Mouse (Mus musculus) limb, embryonic 11.5 days (tissue): ENCODE data around the gene Ache. TPM values are rescaled to one million over a fixed set of nuclear protein-coding genes. Genes with fewer than 3 reads are reported as not detected.

Experiments used
- ATAC-seq: fragments of 200-750 bp; cut with Nextera tagmentation; 2 replicates; pipeline ENCODE4 v1.8.0; 2017; ENCODE audit warnings: low read depth; ENCODE audit not compliant: insufficient number of reproducible peaks, low FRiP score, low TSS enrichment
- DNase-seq: peaks from one replicate; pipeline ENCODE4 v3.0.0-alpha.2; 2015; ENCODE audit warnings: low spot score
- H3K27ac ChIP-seq: fragments of 300-500 bp; sonication (generic); replicated peaks from 2 replicates; pipeline ENCODE4 v1.5.1; 2014; ENCODE audit warnings: low read depth, mild to moderate bottlenecking, low read length
- H3K27me3 ChIP-seq: fragments of 300-500 bp; sonication (generic); 2 replicates; pipeline ENCODE4 v1.6.1; 2014; ENCODE audit warnings: mild to moderate bottlenecking, low read length, mixed read lengths; ENCODE audit not compliant: control insufficient read depth, insufficient read depth
- H3K36me3 ChIP-seq: fragments of 300-500 bp; sonication (generic); 2 replicates; pipeline ENCODE4 v1.6.1; 2014; ENCODE audit warnings: mild to moderate bottlenecking, low read length, moderate library complexity, mixed read lengths; ENCODE audit not compliant: control insufficient read depth, insufficient read depth
- H3K4me1 ChIP-seq: fragments of 300-500 bp; sonication (generic); 2 replicates; pipeline ENCODE4 v1.6.1; 2014; ENCODE audit warnings: low read length, mixed read lengths; ENCODE audit not compliant: control insufficient read depth, insufficient read depth
- H3K4me2 ChIP-seq: fragments of 300-500 bp; sonication (generic); 2 replicates; pipeline ENCODE4 v1.6.1; 2014; ENCODE audit warnings: low read depth, mild to moderate bottlenecking, moderate library complexity; ENCODE audit not compliant: severe bottlenecking
- H3K4me3 ChIP-seq: fragments of 300-500 bp; sonication (generic); 2 replicates; pipeline ENCODE4 v1.5.1; 2014; ENCODE audit warnings: low read depth, low read length
- H3K9ac ChIP-seq: fragments of 300-500 bp; sonication (generic); 2 replicates; pipeline ENCODE4 v1.6.1; 2014; ENCODE audit warnings: mild to moderate bottlenecking, low read length
- H3K9me3 ChIP-seq: fragments of 300-500 bp; sonication (generic); 2 replicates; pipeline ENCODE4 v1.6.1; 2016; ENCODE audit warnings: low read length; ENCODE audit not compliant: control insufficient read depth
- WGBS: fragments of 180-500 bp; shearing (Covaris S2); extraction: QIAGEN DNeasy Blood & Tissue Kit; methylation state at CpG from one replicate; pipeline ENCODE4 v1.1.7; 2014; 5-methylcytosine and 5-hydroxymethylcytosine counted together
- microRNA-seq: library from miRNA; unstranded; fragments of <30 nt; microRNA quantifications from one replicate; pipeline ENCODE4, GENCODE M21; 2016
- polyA plus RNA-seq: library from polyadenylated mRNA; unstranded; fragments of >200 nt; fragmentation: Nextera tagmentation; extraction: Ambion mirVana; gene quantifications from 2 replicates; pipeline ENCODE4 v1.2.1, GENCODE M21; 2014

Ache gene
- polyA plus RNA-seq, 1 experiment from 2014 or later, result 1.3 TPM

DNA sequence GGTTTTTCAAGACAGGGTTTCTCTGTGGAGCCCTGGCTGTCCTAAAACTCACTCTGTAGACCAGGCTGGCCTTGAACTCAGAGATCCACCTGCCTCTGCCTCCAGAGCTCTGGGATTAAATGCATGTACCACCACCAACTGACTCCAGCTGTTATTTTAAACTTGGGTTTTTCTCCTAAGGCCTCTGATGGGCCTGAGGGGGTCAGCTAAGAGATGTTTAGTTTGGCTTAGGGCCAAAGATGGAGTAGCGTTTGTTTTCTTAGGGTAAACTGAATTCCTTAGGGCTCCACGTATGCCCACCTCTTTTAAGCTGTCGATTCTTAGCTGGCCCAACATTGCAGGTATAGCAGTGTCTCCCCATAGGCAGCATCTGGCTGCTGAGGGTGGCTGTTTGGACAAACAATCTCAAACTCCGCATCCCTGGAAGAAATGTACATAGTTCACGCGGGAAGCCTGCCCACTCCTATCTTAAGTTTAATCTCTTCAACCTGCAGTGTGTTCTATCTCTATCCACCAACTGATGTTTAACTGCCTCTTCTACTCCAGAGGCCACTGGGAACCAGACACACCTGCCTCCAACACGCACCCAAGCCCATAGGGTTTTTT is 55.2 kb downstream of the Ache start:
- Histone ChIP-seq H3K4me1 (peaks cover 22% of the 10 kb centered on the region), H3K36me3 (no peaks in the 10 kb centered on the region), H3K27ac (no peak overlapping the region), H3K4me2 (no peak overlapping the region), H3K4me3 (no peak overlapping the region), H3K27me3 (no peaks in the 10 kb centered on the region), H3K9me3 (no peaks in the 10 kb centered on the region), H3K9ac (no peak overlapping the region)
- WGBS, result 85% methylated on average over 7 of the region's 7 CpGs
- ATAC-seq, result no peak
- DNase-seq, result no peak

DNA sequence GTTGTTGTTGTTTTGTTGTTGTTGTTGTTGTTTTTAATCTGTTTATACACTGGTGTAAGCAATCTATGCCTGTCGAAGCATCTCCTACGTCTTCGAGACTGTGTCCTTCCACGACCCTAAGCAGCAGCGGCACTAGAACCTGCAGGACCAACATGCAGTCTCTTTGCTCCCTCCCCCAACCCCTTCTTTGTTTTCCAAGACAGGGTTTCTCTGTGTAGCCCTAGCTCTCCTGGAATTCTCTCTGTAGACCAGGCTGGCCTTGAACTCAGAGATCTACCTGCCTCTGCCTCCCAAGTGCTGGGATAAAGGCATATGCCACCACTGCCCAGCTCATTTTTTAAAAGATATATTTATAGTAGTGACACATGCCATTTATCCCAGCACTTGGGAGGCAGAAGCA is 56.1 kb downstream of the Ache start:
- H3K9me3 ChIP-seq, result no peaks in the 10 kb centered on the region
- DNase-seq (no peak), ATAC-seq (no peak)
- 96% methylated on average over 5 of the region's 5 CpGs for WGBS
- no peaks in the 10 kb centered on the region for H3K27me3 ChIP-seq
- H3K27ac ChIP-seq, result no peak overlapping the region
- H3K9ac ChIP-seq, result no peak overlapping the region
- no peak overlapping the region for H3K4me2 ChIP-seq
- H3K4me1 ChIP-seq, result peaks cover 26% of the 10 kb centered on the region
- H3K36me3 ChIP-seq, result no peaks in the 10 kb centered on the region
- no peak overlapping the region for H3K4me3 ChIP-seq

DNA sequence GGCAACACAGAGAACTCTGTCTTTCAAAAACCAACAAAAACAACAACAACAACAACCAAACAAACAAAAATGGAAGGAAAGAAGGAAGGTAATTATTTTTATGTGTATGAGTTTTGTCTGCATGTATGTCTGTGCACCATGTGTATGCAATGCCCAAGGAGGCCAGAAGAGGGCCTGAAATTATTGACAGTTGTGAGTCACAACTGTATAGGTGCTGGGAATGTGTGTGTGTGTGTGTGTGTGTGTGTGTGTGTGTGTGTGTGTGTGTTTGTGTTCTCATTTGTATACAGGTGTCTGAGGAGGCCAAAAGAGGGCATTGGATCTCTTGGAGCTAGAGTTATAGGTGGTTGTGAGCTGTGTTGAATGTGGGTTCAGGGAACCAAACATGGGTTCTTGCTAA is 56.5 kb downstream of the Ache start:
- no peak overlapping the region for H3K27ac ChIP-seq
- H3K4me2 ChIP-seq, result no peak overlapping the region
- peaks cover 26% of the 10 kb centered on the region for H3K4me1 ChIP-seq
- H3K9ac ChIP-seq, result no peak overlapping the region
- no peaks in the 10 kb centered on the region for H3K36me3 ChIP-seq
- H3K9me3 ChIP-seq, result no peaks in the 10 kb centered on the region
- no peaks in the 10 kb centered on the region for H3K27me3 ChIP-seq
- DNase-seq (no peak), ATAC-seq (no peak)
- H3K4me3 ChIP-seq, result no peak overlapping the region

Small RNA genes within 50 kb of the gene (microRNA-seq; reads per million reads assigned to microRNA genes)
- gene Mir7036 (not detected), gene Mir8116 (not detected)

Other genes starting within 250 kb of the Ache start
- 135 and 145 TPM in 2 replicates for gene Ap1s1, start 241.4 kb upstream of the Ache start, polyA plus RNA-seq
- 0.16 and 0.52 TPM in 2 replicates for gene Serpine1, start 215.3 kb upstream of the Ache start, polyA plus RNA-seq
- 8.2 and 9.1 TPM in 2 replicates for gene Trim56, start 171.3 kb upstream of the Ache start, polyA plus RNA-seq
- not detected in 2 replicates for gene Muc3, start 138.2 kb upstream of the Ache start, polyA plus RNA-seq
- gene Muc3a, start 75.1 kb upstream of the Ache start, polyA plus RNA-seq, result not detected in 2 replicates
- 7.4 and 7.6 TPM in 2 replicates for gene Ufsp1, start 7.1 kb downstream of the Ache start, polyA plus RNA-seq
- gene Srrt, start 20.2 kb downstream of the Ache start, polyA plus RNA-seq, result 175 and 177 TPM in 2 replicates
- gene Trip6, start 26.9 kb downstream of the Ache start, polyA plus RNA-seq, result 56.5 and 57.2 TPM in 2 replicates
- gene Slc12a9, start 46.1 kb downstream of the Ache start, polyA plus RNA-seq, result 4.7 and 6.4 TPM in 2 replicates
- 71.2 and 76.7 TPM in 2 replicates for gene Ephb4, start 62.6 kb downstream of the Ache start, polyA plus RNA-seq
- gene Zan, start 189.5 kb downstream of the Ache start, polyA plus RNA-seq, result 0.13 TPM in 1 of 2 replicates, not detected in the other
- 51.1 and 59.3 TPM in 2 replicates for gene Pop7, start 215.0 kb downstream of the Ache start, polyA plus RNA-seq
- 13.7 and 14.1 TPM in 2 replicates for gene Gigyf1, start 231.0 kb downstream of the Ache start, polyA plus RNA-seq
- gene Epo, start 245.7 kb downstream of the Ache start, polyA plus RNA-seq, result 0.54 and 0.67 TPM in 2 replicates
- gene Gnb2, start 246.0 kb downstream of the Ache start, polyA plus RNA-seq, result 352 and 360 TPM in 2 replicates